Mouse (Mus musculus) lung, postnatal 0 days (tissue): ENCODE measurements at regions not wholly inside any gene's neighbourhood (a gene's known extent, or its start where the extent isn't known, plus 50 kb on each side); places are given as distances from the start of the nearest gene placed in this dataset.

ENCODE experiments used
- CTCF ChIP-seq: IDR thresholded peaks from 2 replicates; pipeline ENCODE4 v1.5.1; 2016; ENCODE audit warnings: antibody characterized with exemption, mild to moderate bottlenecking
- EP300 ChIP-seq: IDR thresholded peaks from 2 replicates; pipeline ENCODE4 v1.6.1; 2016; ENCODE audit warnings: antibody characterized with exemption, mild to moderate bottlenecking, control low read depth

DNA sequence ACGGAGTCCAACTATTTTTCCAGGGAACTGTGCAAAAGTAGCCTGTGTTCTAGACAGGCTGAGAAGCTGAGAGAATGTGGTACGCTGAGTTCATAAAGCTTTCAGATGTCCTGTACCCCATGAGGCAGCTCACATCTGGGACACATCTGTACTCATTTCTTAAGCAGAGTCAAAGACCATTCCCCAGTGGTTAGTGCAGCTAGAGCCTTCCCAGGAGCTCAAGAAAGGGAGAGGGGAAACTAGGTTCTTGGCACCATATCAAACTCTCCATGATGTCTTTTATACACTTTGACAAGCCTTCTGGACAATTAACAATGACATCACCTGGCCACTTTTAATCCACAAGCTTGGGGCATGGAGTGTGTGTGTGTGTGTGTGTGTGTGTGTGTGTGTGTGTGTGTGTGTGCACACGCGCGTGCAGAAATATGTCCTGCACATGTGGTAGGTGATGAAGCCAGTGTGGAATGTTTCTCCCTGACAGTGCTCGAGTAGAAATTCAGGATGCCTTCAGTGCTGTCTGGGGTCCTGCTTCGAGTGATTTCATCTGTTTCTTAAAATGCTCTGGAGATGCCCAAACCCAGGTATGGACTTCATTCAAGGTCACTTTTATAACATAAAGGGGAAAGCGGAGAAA is 121.1 kb upstream of the Dock1 start:
- TF ChIP-seq CTCF = no peak
- TF ChIP-seq EP300 = no peak
